Mouse (Mus musculus) lung, adult 2 months (tissue): Measurements from ENCODE around the gene Mipol1.

Experiments
- CTCF ChIP-seq: fragments of 200-500 bp; IDR thresholded peaks from 2 replicates; pipeline ENCODE4 v1.5.1; 2011; ENCODE audit warnings: mild to moderate bottlenecking, low read length, control low read depth; ENCODE audit not compliant: insufficient read depth
- POLR2A ChIP-seq: fragments of 200-500 bp; IDR thresholded peaks from 2 replicates; pipeline ENCODE4 v1.6.1; 2011; ENCODE audit warnings: low read depth, mild to moderate bottlenecking, control low read depth, low read length, borderline replicate concordance; ENCODE audit errors: extremely low read depth

DNA sequence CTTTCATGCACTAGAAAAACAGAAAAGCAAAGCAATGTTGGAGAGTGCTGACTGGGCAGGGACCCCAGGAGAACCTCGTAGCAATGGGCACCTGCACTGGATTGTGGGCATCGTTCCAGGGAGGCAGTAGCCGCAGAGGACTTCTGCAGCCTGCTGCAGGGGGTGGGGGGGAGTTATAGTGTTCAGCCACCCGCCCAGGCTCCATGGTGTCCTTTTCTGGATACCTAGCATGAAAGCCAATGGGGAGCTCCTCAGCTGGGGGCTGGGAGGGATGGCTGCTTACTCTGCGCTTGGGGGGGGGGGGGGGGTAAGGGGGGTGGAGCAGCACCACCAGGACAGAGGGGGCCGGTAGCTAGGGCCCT, 304.3 kb downstream of the Mipol1 start:
- no peak for TF ChIP-seq POLR2A
- no peak for TF ChIP-seq CTCF
